Mouse (Mus musculus) cortical plate, adult 2 months (tissue): ENCODE measurements around the gene Tiparp.

Source experiments
- CTCF ChIP-seq: fragments of 200-500 bp; IDR thresholded peaks from 2 replicates; pipeline ENCODE4 v1.5.1; 2011; ENCODE audit warnings: mild to moderate bottlenecking, control low read depth, low read length; ENCODE audit not compliant: insufficient read depth; ENCODE audit errors: extremely low read depth
- POLR2A ChIP-seq: fragments of 200-500 bp; IDR thresholded peaks from 2 replicates; pipeline ENCODE4 v1.6.1; 2011; ENCODE audit warnings: mild to moderate bottlenecking, low read length, control low read depth; ENCODE audit not compliant: insufficient read depth; ENCODE audit errors: extremely low read depth

DNA sequence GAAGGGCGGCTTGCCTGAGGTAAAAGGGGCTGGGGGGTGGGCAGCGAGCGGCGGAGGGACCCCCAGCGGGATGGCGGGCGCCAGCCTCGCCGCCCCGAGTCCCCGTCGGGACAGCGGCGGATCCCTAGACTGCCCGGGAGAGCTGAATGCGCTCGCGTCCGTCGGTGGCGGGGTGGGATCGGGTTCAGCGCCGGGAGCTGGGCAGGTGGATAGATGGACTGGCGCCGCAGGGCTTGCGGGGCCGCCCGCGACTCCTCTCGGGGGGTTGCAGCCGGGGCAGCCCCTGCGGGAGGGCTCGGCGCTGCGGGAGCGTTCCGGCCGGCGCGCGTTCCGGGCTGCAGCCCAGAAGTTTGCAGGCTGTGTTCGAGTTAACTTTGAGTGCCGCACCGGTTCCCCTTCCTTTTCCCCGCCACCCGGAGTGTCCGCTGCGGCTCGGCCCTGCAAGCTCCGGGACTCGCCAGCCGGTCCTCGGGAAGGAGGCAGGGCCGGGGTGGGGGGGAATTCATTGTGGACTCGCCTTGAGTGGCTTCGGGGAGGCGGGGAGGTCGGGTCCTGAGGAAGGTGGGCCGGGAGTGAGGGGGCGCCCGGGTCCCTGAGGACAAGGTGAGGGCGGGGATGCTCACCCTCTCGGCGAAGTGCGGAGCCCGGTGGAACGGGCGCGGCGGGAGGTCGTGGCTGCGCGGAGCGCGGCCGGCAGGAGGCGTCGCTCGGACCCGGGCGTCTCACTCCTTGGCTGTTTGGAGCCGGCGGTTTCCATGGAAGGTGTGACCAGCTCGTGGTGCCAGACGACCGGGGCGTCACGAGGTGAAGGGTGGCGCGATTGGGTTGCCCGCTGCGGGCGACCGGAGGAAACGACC, 632 bp downstream of the Tiparp start:
- no peak for TF ChIP-seq CTCF
- TF ChIP-seq POLR2A, result no peak
